Mouse (Mus musculus) forebrain, embryonic 14.5 days (tissue): ENCODE measurements around the gene Csnka2ip. TPM values are rescaled to one million over a fixed set of nuclear protein-coding genes. Genes with fewer than 3 reads are reported as not detected.
A peak's percentile ranks its signal among the peaks of the same experiment; 100 is the strongest.

Experiments
- ATAC-seq: fragments of 200-750 bp; cut with Nextera tagmentation; 2 replicates; pipeline ENCODE4 v1.8.0; 2017; ENCODE audit warnings: mild to moderate bottlenecking, moderate library complexity
- DNase-seq: peaks from one replicate; pipeline ENCODE4 v3.0.0-alpha.2; 2015; ENCODE audit warnings: low spot score
- H3K27ac ChIP-seq: fragments of 300-500 bp; sonication (generic); 2 replicates; pipeline ENCODE4 v1.5.1; 2014; ENCODE audit warnings: low read depth, mild to moderate bottlenecking, control low read depth, low read length, moderate library complexity
- H3K27me3 ChIP-seq: fragments of 300-500 bp; sonication (generic); replicated peaks from 2 replicates; pipeline ENCODE4 v1.6.1; 2014; ENCODE audit warnings: low read length, control low read depth, mixed read lengths; ENCODE audit not compliant: control insufficient read depth, insufficient read depth
- H3K36me3 ChIP-seq: fragments of 300-500 bp; sonication (generic); 2 replicates; pipeline ENCODE4 v1.6.1; 2014; ENCODE audit warnings: low read length, control low read depth; ENCODE audit not compliant: control insufficient read depth, insufficient read depth
- H3K4me1 ChIP-seq: fragments of 300-500 bp; sonication (generic); 2 replicates; pipeline ENCODE4 v1.6.1; 2014; ENCODE audit warnings: antibody characterized with exemption, low read length, control low read depth; ENCODE audit not compliant: control insufficient read depth, insufficient read depth
- H3K4me2 ChIP-seq: fragments of 300-500 bp; sonication (generic); 2 replicates; pipeline ENCODE4 v1.6.1; 2014; ENCODE audit warnings: mild to moderate bottlenecking, control low read depth, low read length
- H3K4me3 ChIP-seq: fragments of 300-500 bp; sonication (generic); 2 replicates; pipeline ENCODE4 v1.5.1; 2014; ENCODE audit warnings: low read depth, low read length, control low read depth
- H3K9ac ChIP-seq: fragments of 300-500 bp; sonication (generic); 2 replicates; pipeline ENCODE4 v1.6.1; 2014; ENCODE audit warnings: mild to moderate bottlenecking, low read length, control low read depth, moderate library complexity
- H3K9me3 ChIP-seq: fragments of 300-500 bp; sonication (generic); replicated peaks from 2 replicates; pipeline ENCODE4 v1.6.1; 2016; ENCODE audit warnings: low read length, control low read depth, mixed read lengths; ENCODE audit not compliant: control insufficient read depth
- WGBS: fragments of 180-500 bp; shearing (Covaris S2); extraction: QIAGEN DNeasy Blood & Tissue Kit; methylation state at CpG from one replicate; pipeline ENCODE4 v1.1.7; 2014; 5-methylcytosine and 5-hydroxymethylcytosine counted together
- polyA plus RNA-seq: library from polyadenylated mRNA; unstranded; fragments of >200 nt; fragmentation: Nextera tagmentation; extraction: Ambion mirVana; gene quantifications from 2 replicates; pipeline ENCODE4 v1.2.1, GENCODE M21; 2014

Csnka2ip gene
- polyA plus RNA-seq, 1 experiment from 2014 or later = not detected

GRCm38 (mm10) chr16:64585599-64586261 is 16.5 kb downstream of the Csnka2ip start:
- H3K27me3 ChIP-seq = no peaks in the 10 kb centered on the region
- H3K9ac ChIP-seq = no peak overlapping the region
- 81% methylated on average over 8 of the region's 8 CpGs for WGBS
- DNase-seq (no peak), ATAC-seq (no peak)
- no peaks in the 10 kb centered on the region for H3K36me3 ChIP-seq
- H3K27ac ChIP-seq = no peak overlapping the region
- no peak overlapping the region for H3K4me3 ChIP-seq
- no peaks in the 10 kb centered on the region for H3K9me3 ChIP-seq
- H3K4me2 ChIP-seq = no peak overlapping the region
- no peaks in the 10 kb centered on the region for H3K4me1 ChIP-seq

GRCm38 (mm10) chr16:64584591-64584990 is 17.6 kb downstream of the Csnka2ip start:
- ATAC-seq = no peak
- Histone ChIP-seq H3K27ac (no peak overlapping the region), H3K9ac (no peak overlapping the region), H3K4me3 (no peak overlapping the region), H3K27me3 (no peaks in the 10 kb centered on the region), H3K9me3 (no peaks in the 10 kb centered on the region), H3K4me2 (no peak overlapping the region), H3K4me1 (no peaks in the 10 kb centered on the region), H3K36me3 (no peaks in the 10 kb centered on the region)
- 87% methylated on average over 4 of the region's 4 CpGs for WGBS
- DNase-seq = no peak

GRCm38 (mm10) chr16:64583406-64583805 is 18.8 kb downstream of the Csnka2ip start:
- H3K27me3 ChIP-seq = no peaks in the 10 kb centered on the region
- DNase-seq (peak; percentile 60), ATAC-seq (no peak)
- H3K9me3 ChIP-seq = no peaks in the 10 kb centered on the region
- H3K27ac ChIP-seq = no peak overlapping the region
- WGBS = 47% methylated on average over 3 of the region's 3 CpGs
- no peaks in the 10 kb centered on the region for H3K4me1 ChIP-seq
- H3K4me3 ChIP-seq = no peak overlapping the region
- H3K36me3 ChIP-seq = no peaks in the 10 kb centered on the region
- H3K9ac ChIP-seq = no peak overlapping the region
- H3K4me2 ChIP-seq = no peak overlapping the region

- Histone ChIP-seq H3K27me3 (no peaks in the 10 kb centered on the region), H3K4me3 (no peak overlapping the region), H3K9me3 (no peaks in the 10 kb centered on the region), H3K4me1 (no peaks in the 10 kb centered on the region), H3K36me3 (no peaks in the 10 kb centered on the region), H3K9ac (no peak overlapping the region), H3K4me2 (no peak overlapping the region), H3K27ac (no peak overlapping the region)
- ATAC-seq (no peak), DNase-seq (no peak)
- WGBS = 95% methylated on average over 8 of the region's 8 CpGs
Observed at GRCm38 (mm10) chr16:64569496-64569895, 32.7 kb downstream of the Csnka2ip start.

- WGBS = 68% methylated on average over 1 of the region's 1 CpGs
- no peak for DNase-seq
- Histone ChIP-seq H3K4me2 (no peak overlapping the region), H3K4me3 (no peak overlapping the region), H3K36me3 (no peaks in the 10 kb centered on the region), H3K27ac (no peak overlapping the region), H3K9ac (no peak overlapping the region), H3K4me1 (no peaks in the 10 kb centered on the region), H3K27me3 (no peaks in the 10 kb centered on the region), H3K9me3 (no peaks in the 10 kb centered on the region)
- no peak for ATAC-seq
Observed at GRCm38 (mm10) chr16:64563081-64563480, 39.1 kb downstream of the Csnka2ip start.

GRCm38 (mm10) chr16:64558518-64558917 is 43.7 kb downstream of the Csnka2ip start:
- no peak overlapping the region for H3K27ac ChIP-seq
- no peak for DNase-seq
- H3K9ac ChIP-seq = no peak overlapping the region

GRCm38 (mm10) chr16:64526883-64527282 is 75.3 kb downstream of the Csnka2ip start:
- ATAC-seq = no peak
- H3K27ac ChIP-seq = no peak overlapping the region
- H3K9me3 ChIP-seq = no peaks in the 10 kb centered on the region
- no peak for DNase-seq
- no peaks in the 10 kb centered on the region for H3K4me1 ChIP-seq
- H3K4me2 ChIP-seq = no peak overlapping the region
- H3K4me3 ChIP-seq = no peak overlapping the region
- H3K36me3 ChIP-seq = no peaks in the 10 kb centered on the region
- 96% methylated on average over 2 of the region's 2 CpGs for WGBS
- H3K9ac ChIP-seq = no peak overlapping the region
- H3K27me3 ChIP-seq = no peaks in the 10 kb centered on the region

More at GRCm38 (mm10) chr16:64558518-64558917, 43.7 kb downstream of the Csnka2ip start:
- Histone ChIP-seq H3K9me3 (no peaks in the 10 kb centered on the region), H3K4me3 (no peak overlapping the region), H3K4me2 (no peak overlapping the region), H3K36me3 (no peaks in the 10 kb centered on the region), H3K27me3 (no peaks in the 10 kb centered on the region), H3K4me1 (no peaks in the 10 kb centered on the region)
- ATAC-seq = no peak
- WGBS = 57% methylated on average over 2 of the region's 2 CpGs

- no peaks in the 10 kb centered on the region for H3K4me1 ChIP-seq
- H3K9me3 ChIP-seq = no peaks in the 10 kb centered on the region
- ATAC-seq (no peak), DNase-seq (peak; percentile 25)
- H3K36me3 ChIP-seq = no peaks in the 10 kb centered on the region
- no peak overlapping the region for H3K4me2 ChIP-seq
- no peak overlapping the region for H3K27ac ChIP-seq
- H3K4me3 ChIP-seq = no peak overlapping the region
- no peak overlapping the region for H3K9ac ChIP-seq
- WGBS = 52% methylated on average over 5 of the region's 5 CpGs
- H3K27me3 ChIP-seq = no peaks in the 10 kb centered on the region
Observed at GRCm38 (mm10) chr16:64524051-64524645, 78.1 kb downstream of the Csnka2ip start.

GRCm38 (mm10) chr16:64513423-64513822 is 88.8 kb downstream of the Csnka2ip start:
- no peaks in the 10 kb centered on the region for H3K27me3 ChIP-seq
- H3K4me3 ChIP-seq = no peak overlapping the region
- H3K9ac ChIP-seq = no peak overlapping the region
- DNase-seq = no peak
- H3K4me2 ChIP-seq = no peak overlapping the region
- no peaks in the 10 kb centered on the region for H3K9me3 ChIP-seq
- no peaks in the 10 kb centered on the region for H3K36me3 ChIP-seq
- ATAC-seq = no peak
- no peak overlapping the region for H3K27ac ChIP-seq
- no peaks in the 10 kb centered on the region for H3K4me1 ChIP-seq
- 81% methylated on average over 2 of the region's 2 CpGs for WGBS
